23 mouse cellular contexts compared by ENCODE assay signal in the genomic region with DNA sequence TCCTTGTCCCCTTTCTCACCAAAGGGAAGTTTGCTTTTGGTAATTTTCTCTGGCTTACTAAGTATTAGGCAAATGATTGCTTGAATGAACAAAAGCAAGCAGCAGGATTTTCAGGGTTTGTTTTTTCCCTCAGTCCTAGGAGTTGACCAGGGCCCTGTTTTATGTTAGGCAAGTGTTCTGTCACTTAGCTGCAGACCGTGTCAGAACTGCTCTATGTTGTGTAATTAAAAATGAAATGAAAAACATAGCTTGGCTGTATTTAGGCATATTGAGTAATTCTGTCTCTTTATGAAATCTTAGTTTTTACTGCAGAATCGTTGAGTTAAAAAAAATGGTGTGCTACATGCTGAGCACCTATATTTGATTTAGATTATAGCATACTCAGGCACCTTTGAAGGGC. TPM values are rescaled to one million over a fixed set of nuclear protein-coding genes. Genes with fewer than 3 reads are reported as not detected.
"Had no signal": no experiment of that assay in that cellular context is flagged by ENCODE, and none has a peak within 500 bp of the region (broad histone marks: within the 10 kb centered on the region; RNA-seq: fewer than 3 reads in every experiment).

No protein-coding gene starts in this region.

- H3K4me2 ChIP-seq: lung, embryonic 15.5 days; midbrain, embryonic 12.5 days; neural tube, embryonic 13.5 days; neural tube, embryonic 15.5 days had no signal

- H3K27ac ChIP-seq: lung, embryonic 15.5 days; midbrain, embryonic 10.5 days; midbrain, embryonic 12.5 days; neural tube, embryonic 13.5 days; neural tube, embryonic 15.5 days had no signal

- H3K9ac ChIP-seq: liver, embryonic 15.5 days; lung, embryonic 15.5 days; midbrain, embryonic 12.5 days; neural tube, embryonic 13.5 days; neural tube, embryonic 15.5 days had no signal

- H3K9me3 ChIP-seq: liver, embryonic 15.5 days; lung, embryonic 15.5 days; midbrain, embryonic 10.5 days; midbrain, embryonic 12.5 days; neural tube, embryonic 13.5 days; neural tube, embryonic 15.5 days had no signal

- DNase-seq: lung, adult 18-20 months; lung, postnatal 10 days; lung, postnatal 4 days; midbrain, embryonic 14.5 days; retina, postnatal 1 day; right cerebral cortex, adult 18-20 months; right cerebral cortex, postnatal 25 days; right cerebral cortex, postnatal 4 days; spleen, adult 18-20 months; thymus, adult 18-20 months; thymus, postnatal 14 days; thymus, postnatal 36 days had no signal

- ATAC-seq: midbrain, embryonic 16.5 days had no signal

- H3K27me3 ChIP-seq: liver, embryonic 15.5 days; lung, embryonic 15.5 days; neural tube, embryonic 13.5 days; neural tube, embryonic 15.5 days had no signal

- H3K4me3 ChIP-seq: liver, embryonic 15.5 days; lung, embryonic 15.5 days; midbrain, embryonic 10.5 days; midbrain, embryonic 12.5 days; myocyte; neural tube, embryonic 13.5 days; neural tube, embryonic 15.5 days had no signal

RNA-seq across cellular contexts. Expression of gene Acox2, which starts 34.3 kb away (rescaled TPM):
- total RNA-seq: megakaryocyte, adult 5-6 weeks; megakaryocyte-erythroid progenitor cell, adult 5-6 weeks had no signal
- polyA plus RNA-seq: midbrain, embryonic 12.5 days; midbrain, embryonic 14.5 days; midbrain, embryonic 16.5 days; neural tube, embryonic 13.5 days; neural tube, embryonic 15.5 days; stomach, embryonic 14.5 days had no signal
